Mouse (Mus musculus): ENCODE measurements around the gene Prr13. TPM values are rescaled to one million over a fixed set of nuclear protein-coding genes. Genes with fewer than 3 reads are reported as not detected.

Prr13 gene
- polyA plus RNA-seq, 2 experiments = 84.6 to 111 TPM

GRCm38 (mm10) chr15:102505073-102505769 lies 46.4 kb downstream of the Prr13 start:
- TF ChIP-seq CTCF (IDR thresholded peaks at IDR 0.05; ENCODE audit: low read depth) (no peak), EP300 (IDR thresholded peaks at IDR 0.05; ENCODE audit: low read depth) (no peak)
- WGBS (ENCODE audit: insufficient replicate concordance) = 74% methylated on average over 12 of the region's 12 CpGs
- Histone ChIP-seq H3K9me3 (ENCODE audit: control insufficient read depth, low read length) (no peaks in the 10 kb centered on the region), H3K27me3 (ENCODE audit: control insufficient read depth, insufficient read depth, low read length) (no peaks in the 10 kb centered on the region), H3K4me2 (ENCODE audit: low read depth) (no peak overlapping the region), H3K4me3 (ENCODE audit: insufficient read depth in 1 of 2, low read depth in 2 of 2, low read length in 2 of 2) (no peak overlapping the region), H3K4me1 (replicated peaks; ENCODE audit: control insufficient read depth in 2 of 2, insufficient read depth in 2 of 2, low read length in 1 of 2) (peaks cover 2% of the 10 kb centered on the region in 2 experiments; a peak in 3 of 4 replicates), H3K27ac (no peak overlapping the region), H3K36me3 (replicated peaks; ENCODE audit: control insufficient read depth, insufficient read depth, low read depth) (peaks cover 30% of the 10 kb centered on the region), H3K9ac (replicated peaks) (no peak overlapping the region)
- DNase-seq (ENCODE audit: low read depth in 3 of 3, low spot score in 3 of 3) (no peak), ATAC-seq (ENCODE audit: insufficient read depth) (no peak; the same call in 1 of the 2 replicates)

GRCm38 (mm10) chr15:102505770-102506463 lies 47.1 kb downstream of the Prr13 start:
- no peak overlapping the region for H3K4me2 ChIP-seq (ENCODE audit: low read depth)
- no peak overlapping the region for H3K4me3 ChIP-seq (ENCODE audit: insufficient read depth in 1 of 2, low read depth in 2 of 2, low read length in 2 of 2)
- H3K27ac ChIP-seq = no peak overlapping the region
- H3K9me3 ChIP-seq (ENCODE audit: control insufficient read depth, low read length) = no peaks in the 10 kb centered on the region
- no peak for DNase-seq (ENCODE audit: low read depth in 3 of 3, low spot score in 3 of 3)
- WGBS (ENCODE audit: insufficient replicate concordance) = 66% methylated on average over 9 of the region's 9 CpGs
- no peaks in the 10 kb centered on the region; the same call in 1 of the 2 replicates for H3K27me3 ChIP-seq (ENCODE audit: control insufficient read depth, insufficient read depth, low read length)
- H3K9ac ChIP-seq (replicated peaks) = no peak overlapping the region
- H3K36me3 ChIP-seq (replicated peaks; ENCODE audit: control insufficient read depth, insufficient read depth, low read depth) = peaks cover 24% of the 10 kb centered on the region
- no peak for ATAC-seq (ENCODE audit: insufficient read depth)
- H3K4me1 ChIP-seq (replicated peaks; ENCODE audit: control insufficient read depth in 2 of 2, insufficient read depth in 2 of 2, low read length in 1 of 2) = peaks cover 2 to 4% of the 10 kb centered on the region in 2 experiments
- TF ChIP-seq EP300 (IDR thresholded peaks at IDR 0.05; ENCODE audit: low read depth) (no peak), CTCF (IDR thresholded peaks at IDR 0.05; ENCODE audit: low read depth) (no peak)

- Histone ChIP-seq H3K9me3 (ENCODE audit: control insufficient read depth, low read length) (no peaks in the 10 kb centered on the region), H3K4me2 (ENCODE audit: low read depth) (no peak overlapping the region), H3K4me1 (replicated peaks; ENCODE audit: control insufficient read depth in 2 of 2, insufficient read depth in 2 of 2, low read length in 1 of 2) (peaks cover 2 to 7% of the 10 kb centered on the region in 2 experiments), H3K4me3 (ENCODE audit: insufficient read depth in 1 of 2, low read depth in 2 of 2, low read length in 2 of 2) (no peak overlapping the region), H3K27me3 (ENCODE audit: control insufficient read depth, insufficient read depth, low read length) (no peaks in the 10 kb centered on the region; the same call in 1 of the 2 replicates), H3K27ac (no peak overlapping the region), H3K9ac (replicated peaks) (no peak overlapping the region), H3K36me3 (replicated peaks; ENCODE audit: control insufficient read depth, insufficient read depth, low read depth) (peaks cover 20% of the 10 kb centered on the region)
- WGBS (ENCODE audit: insufficient replicate concordance) = 29% methylated on average over 2 of the region's 2 CpGs
- ATAC-seq (ENCODE audit: insufficient read depth) (no peak), DNase-seq (ENCODE audit: low read depth in 3 of 3, low spot score in 3 of 3) (no peak)
- TF ChIP-seq CTCF (IDR thresholded peaks at IDR 0.05; ENCODE audit: low read depth) (no peak), EP300 (IDR thresholded peaks at IDR 0.05; ENCODE audit: low read depth) (no peak)
Observed at GRCm38 (mm10) chr15:102506464-102506830, 47.6 kb downstream of the Prr13 start.

- Histone ChIP-seq H3K4me3 (ENCODE audit: insufficient read depth in 1 of 2, low read depth in 2 of 2, low read length in 2 of 2) (no peak overlapping the region), H3K9me3 (ENCODE audit: control insufficient read depth, low read length) (no peaks in the 10 kb centered on the region), H3K27me3 (ENCODE audit: control insufficient read depth, insufficient read depth, low read length) (no peaks in the 10 kb centered on the region; the same call in 1 of the 2 replicates), H3K4me1 (replicated peaks; ENCODE audit: control insufficient read depth in 2 of 2, insufficient read depth in 2 of 2, low read length in 1 of 2) (peaks cover 2 to 7% of the 10 kb centered on the region in 2 experiments), H3K9ac (replicated peaks) (no peak overlapping the region), H3K4me2 (ENCODE audit: low read depth) (no peak overlapping the region), H3K27ac (no peak overlapping the region), H3K36me3 (replicated peaks; ENCODE audit: control insufficient read depth, insufficient read depth, low read depth) (peaks cover 17% of the 10 kb centered on the region)
- TF ChIP-seq CTCF (IDR thresholded peaks at IDR 0.05; ENCODE audit: low read depth) (no peak), EP300 (IDR thresholded peaks at IDR 0.05; ENCODE audit: low read depth) (no peak)
- 64% methylated on average over 1 of the region's 1 CpGs for WGBS (ENCODE audit: insufficient replicate concordance)
- no peak for DNase-seq (ENCODE audit: low read depth in 3 of 3, low spot score in 3 of 3)
- no peak for ATAC-seq (ENCODE audit: insufficient read depth)
Observed at GRCm38 (mm10) chr15:102506864-102507263, 48.0 kb downstream of the Prr13 start.

GRCm38 (mm10) chr15:102507561-102507960 lies 48.7 kb downstream of the Prr13 start:
- TF ChIP-seq CTCF (IDR thresholded peaks at IDR 0.05; ENCODE audit: low read depth) (no peak), EP300 (IDR thresholded peaks at IDR 0.05; ENCODE audit: low read depth) (no peak)
- ATAC-seq (ENCODE audit: insufficient read depth) = no peak

More at GRCm38 (mm10) chr15:102507561-102507960, 48.7 kb downstream of the Prr13 start:
- H3K4me2 ChIP-seq (ENCODE audit: low read depth) = no peak overlapping the region
- H3K9me3 ChIP-seq (ENCODE audit: control insufficient read depth, low read length) = no peaks in the 10 kb centered on the region
- no peak overlapping the region for H3K4me3 ChIP-seq (ENCODE audit: insufficient read depth in 1 of 2, low read depth in 2 of 2, low read length in 2 of 2)
- peaks cover 2 to 7% of the 10 kb centered on the region in 2 experiments; a peak in 3 of 4 replicates for H3K4me1 ChIP-seq (replicated peaks; ENCODE audit: control insufficient read depth in 2 of 2, insufficient read depth in 2 of 2, low read length in 1 of 2)
- no peaks in the 10 kb centered on the region; the same call in 1 of the 2 replicates for H3K27me3 ChIP-seq (ENCODE audit: control insufficient read depth, insufficient read depth, low read length)
- DNase-seq (ENCODE audit: low read depth in 3 of 3, low spot score in 3 of 3) = no peak
- H3K27ac ChIP-seq = no peak overlapping the region
- H3K9ac ChIP-seq (replicated peaks) = no peak overlapping the region
- peaks cover 13% of the 10 kb centered on the region for H3K36me3 ChIP-seq (replicated peaks; ENCODE audit: control insufficient read depth, insufficient read depth, low read depth)

Measured in liver, embryonic 14.5 days (tissue).